ENCODE assay signal across 8 mouse cellular contexts in genomic region chr9:13827406-13828086, GRCm38 (mm10). TPM values are rescaled to one million over a fixed set of nuclear protein-coding genes. Genes with fewer than 3 reads are reported as not detected.
DNase-seq lines count a peak whose midpoint lies in the region; ATAC-seq and TF ChIP-seq lines count a peak whose summit lies in the region.

TSS of gene Fam76b (plus strand) at chr9:13827716.

- H3K4me1 ChIP-seq in hindbrain, postnatal 0 days (ENCODE audit: insufficient read depth, low read length): 0 out of 2 replicates have a peak, but pooled peaks cover 7% of the 10 kb centered on the region

- peak within 1 kb of the TSS; percentile 68 for H3K4me2 ChIP-seq in hindbrain, postnatal 0 days (ENCODE audit: low read depth, low read length)

- H3K4me3 ChIP-seq in gastrocnemius, adult 2 months: peak within 1 kb of the TSS; percentile 86
- peak within 1 kb of the TSS; percentile 89 for H3K4me3 ChIP-seq in hindbrain, postnatal 0 days (ENCODE audit: low read length)
- peak within 1 kb of the TSS; percentile 98 for H3K4me3 ChIP-seq in left cerebral cortex, adult 2 months

- H3K36me3 ChIP-seq in hindbrain, postnatal 0 days (ENCODE audit: insufficient read depth, low read length): peaks cover 15% of the 10 kb centered on the region

- no peaks in the 10 kb centered on the region for H3K27me3 ChIP-seq in hindbrain, postnatal 0 days (ENCODE audit: insufficient read depth, low read length)

- H3K9me3 ChIP-seq in hindbrain, postnatal 0 days (ENCODE audit: low read length): no peaks in the 10 kb centered on the region

- TF ChIP-seq CTCF in gastrocnemius, adult 2 months (IDR thresholded peaks at IDR 0.05): no peak
- no peak for TF ChIP-seq CTCF in hindbrain, postnatal 0 days (IDR thresholded peaks at IDR 0.05; ENCODE audit: low read depth)
- TF ChIP-seq CTCF in left cerebral cortex, adult 2 months (IDR thresholded peaks at IDR 0.05): no peak

- H3K9ac ChIP-seq in hindbrain, postnatal 0 days (replicated peaks; ENCODE audit: low read length): peak within 1 kb of the TSS; percentile 84

- under 1% methylated on average over 66 of the region's 67 CpGs for WGBS in hindbrain, postnatal 0 days

- ATAC-seq in common myeloid progenitor, adult 5-6 weeks (replicated peaks; ENCODE audit: low read depth, poor library complexity, severe bottlenecking): peak; percentile 79
- peak; percentile 97 for ATAC-seq in hindbrain, postnatal 0 days
- peak; percentile 73 for ATAC-seq in megakaryocyte, adult 5-6 weeks (ENCODE audit: poor library complexity, severe bottlenecking)

- DNase-seq in ZHBTc4 (ENCODE audit: low read depth, low spot score): peak; percentile 100
- DNase-seq in gastrocnemius, adult 2 months: peak; percentile 99
- peak; percentile 100 for DNase-seq in hindbrain, postnatal 0 days (ENCODE audit: low spot score)
- peak; percentile 99 to 100 for DNase-seq in left cerebral cortex, adult 2 months (ENCODE audit: extremely low spot score in 1 of 2, low spot score in 2 of 2)
- peak; percentile 100 for DNase-seq in right cerebral cortex, adult 2 months (ENCODE audit: low spot score in 2 of 2)
- DNase-seq in urinary bladder, postnatal 14 days (ENCODE audit: low spot score): peak; percentile 99

- H3K27ac ChIP-seq in gastrocnemius, adult 2 months: peak within 1 kb of the TSS; percentile 98
- peak within 1 kb of the TSS; percentile 99 for H3K27ac ChIP-seq in hindbrain, postnatal 0 days
- peak within 1 kb of the TSS; percentile 99 for H3K27ac ChIP-seq in left cerebral cortex, adult 2 months

- intact Hi-C loops in gastrocnemius, adult 2 months (cut with DNase I): loop anchor here (5.0 to 10.0 kb wide), 3 partner anchors 583 to 957 kb away; partner anchors contain the start of genes Ankrd49, Ccdc82, Cwc15 and Jrkl
- intact Hi-C loops in left cerebral cortex, adult 2 months (cut with DNase I): loop anchor here (2.0 to 5.0 kb wide), 2 partner anchors 585 to 675 kb away; partner anchors contain the start of genes Cwc15 and Kdm4d

RNA-seq across cellular contexts. Expression of gene Fam76b, which starts in this region (rescaled TPM):
- 75.9 and 77.2 TPM in 2 replicates for total RNA-seq in common myeloid progenitor, adult 5-6 weeks (2017)
- 1 to 10 TPM; 4.9 to 5.3 TPM for total RNA-seq in gastrocnemius, adult 2 months (2021)
- 21.5 and 23.1 TPM in 2 replicates for total RNA-seq in hindbrain, postnatal 0 days (2014; rRNA removed)
- 13.9 and 16.3 TPM in 2 replicates for polyA plus RNA-seq in hindbrain, postnatal 0 days (2015; fragmentation: Nextera tagmentation; extraction: Ambion mirVana)
- 10 to 100 TPM; 19.3 to 19.9 TPM for total RNA-seq in left cerebral cortex, adult 2 months (2021)
- total RNA-seq in megakaryocyte, adult 5-6 weeks (2015): 59.9 and 65.9 TPM in 2 replicates
- total RNA-seq in megakaryocyte, adult 5-6 weeks (2017): 75.8 and 89.9 TPM in 2 replicates

Comparison
In these comparisons a context has a peak if more than half of its experiments do, and no peak if none do; other contexts are left out.
1. Peak in every context shown above with its lines: DNase-seq, ATAC-seq, H3K4me3 ChIP-seq and H3K27ac ChIP-seq.